Mouse (Mus musculus) lung, postnatal 0 days (tissue): ENCODE data around the gene Btrc. TPM values are rescaled to one million over a fixed set of nuclear protein-coding genes. Genes with fewer than 3 reads are reported as not detected.

Source experiments
- ATAC-seq: fragments of 200-750 bp; cut with Nextera tagmentation; 2 replicates; pipeline ENCODE4 v1.8.0; 2017; ENCODE audit warnings: moderate library complexity
- DNase-seq: peaks from one replicate; pipeline ENCODE4 v3.0.0-alpha.2; 2016; ENCODE audit warnings: low spot score
- H3K27ac ChIP-seq: fragments of 300-500 bp; sonication (generic); 2 replicates; pipeline ENCODE4 v1.5.1; 2014; ENCODE audit warnings: antibody characterized with exemption, mild to moderate bottlenecking, low read length, mixed read lengths
- H3K27me3 ChIP-seq: fragments of 300-500 bp; sonication (generic); replicated peaks from 2 replicates; pipeline ENCODE4 v1.6.1; 2014; ENCODE audit warnings: low read length, mixed read lengths; ENCODE audit not compliant: insufficient read depth
- H3K36me3 ChIP-seq: fragments of 300-500 bp; sonication (generic); 2 replicates; pipeline ENCODE4 v1.6.1; 2014; ENCODE audit warnings: low read length, mixed read lengths; ENCODE audit not compliant: insufficient read depth
- H3K4me1 ChIP-seq: fragments of 300-500 bp; sonication (generic); 2 replicates; pipeline ENCODE4 v1.6.1; 2014; ENCODE audit warnings: antibody characterized with exemption, low read depth, low read length, mixed read lengths; ENCODE audit not compliant: insufficient read depth
- H3K4me2 ChIP-seq: fragments of 300-500 bp; sonication (generic); replicated peaks from 2 replicates; pipeline ENCODE4 v1.6.1; 2014; ENCODE audit warnings: low read depth, mild to moderate bottlenecking, low read length, moderate library complexity, mixed read lengths
- H3K4me3 ChIP-seq: fragments of 300-500 bp; sonication (generic); 2 replicates; pipeline ENCODE4 v1.5.1; 2014; ENCODE audit warnings: low read depth, low read length
- H3K9ac ChIP-seq: fragments of 300-500 bp; sonication (generic); replicated peaks from 2 replicates; pipeline ENCODE4 v1.6.1; 2014; ENCODE audit warnings: low read depth, mild to moderate bottlenecking
- H3K9me3 ChIP-seq: fragments of 300-500 bp; sonication (generic); 2 replicates; pipeline ENCODE4 v1.6.1; 2016; ENCODE audit warnings: low read length, mixed read lengths
- CTCF ChIP-seq: IDR thresholded peaks from 2 replicates; pipeline ENCODE4 v1.5.1; 2016; ENCODE audit warnings: antibody characterized with exemption, mild to moderate bottlenecking
- EP300 ChIP-seq: IDR thresholded peaks from 2 replicates; pipeline ENCODE4 v1.6.1; 2016; ENCODE audit warnings: antibody characterized with exemption, mild to moderate bottlenecking, control low read depth
- WGBS: fragments of 180-500 bp; shearing (Covaris S2); extraction: QIAGEN DNeasy Blood & Tissue Kit; methylation state at CpG from one replicate; pipeline ENCODE4 v1.1.7; 2014; 5-methylcytosine and 5-hydroxymethylcytosine counted together
- polyA plus RNA-seq: library from polyadenylated mRNA; unstranded; fragments of >200 nt; fragmentation: Nextera tagmentation; extraction: Ambion mirVana; gene quantifications from 2 replicates; pipeline ENCODE4 v1.2.1, GENCODE M21; 2015

Btrc gene
- polyA plus RNA-seq, 1 experiment from 2014 or later, result 20.7 TPM

DNA sequence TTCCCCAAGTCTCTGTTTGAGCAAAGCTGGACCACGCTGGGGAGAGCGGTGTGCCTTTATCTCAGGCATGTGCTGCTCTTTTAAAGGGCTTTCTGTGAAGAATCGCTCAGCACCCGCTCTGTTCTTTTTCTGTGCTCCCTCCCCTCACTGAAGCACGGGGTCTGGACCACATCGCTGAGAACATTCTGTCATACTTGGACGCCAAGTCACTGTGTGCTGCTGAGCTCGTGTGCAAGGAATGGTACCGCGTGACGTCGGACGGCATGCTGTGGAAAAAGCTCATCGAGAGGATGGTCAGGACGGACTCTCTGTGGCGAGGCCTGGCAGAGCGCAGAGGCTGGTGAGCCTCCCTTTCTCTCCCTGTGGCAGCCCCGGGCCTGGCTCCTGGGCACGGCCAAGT, 144.0 kb downstream of the Btrc start:
- H3K27me3 ChIP-seq, result no peaks in the 10 kb centered on the region
- WGBS, result 77% methylated on average over 19 of the region's 19 CpGs
- H3K36me3 ChIP-seq, result no peaks in the 10 kb centered on the region
- H3K9ac ChIP-seq, result no peak overlapping the region
- no peak for TF ChIP-seq EP300
- no peak for TF ChIP-seq CTCF
- H3K27ac ChIP-seq, result no peak overlapping the region
- DNase-seq (no peak), ATAC-seq (no peak)
- no peak overlapping the region for H3K4me2 ChIP-seq
- no peak overlapping the region for H3K4me3 ChIP-seq
- H3K9me3 ChIP-seq, result no peaks in the 10 kb centered on the region
- H3K4me1 ChIP-seq, result no peaks in the 10 kb centered on the region

DNA sequence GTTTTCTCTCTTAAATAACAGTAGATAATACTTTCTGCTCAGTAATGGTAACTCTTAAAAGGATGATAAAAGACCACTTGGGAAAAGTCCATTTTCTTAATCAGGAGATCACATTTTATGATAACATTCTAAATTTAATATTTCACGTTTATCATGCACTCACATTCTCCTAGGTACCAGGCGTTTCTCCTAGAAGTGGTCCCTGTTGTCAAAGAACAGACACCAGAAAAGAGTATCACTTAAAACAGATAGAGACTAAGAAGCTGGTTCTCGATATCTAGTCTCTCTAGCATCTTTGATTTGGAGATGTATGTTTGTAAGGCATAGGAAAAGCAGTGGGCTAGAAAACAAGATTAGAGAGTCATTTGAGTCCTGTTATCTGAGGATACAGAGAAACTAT, 147.1 kb downstream of the Btrc start:
- ATAC-seq (no peak), DNase-seq (no peak)
- no peaks in the 10 kb centered on the region for H3K27me3 ChIP-seq
- 80% methylated on average over 3 of the region's 3 CpGs for WGBS
- TF ChIP-seq EP300, result no peak
- no peak for TF ChIP-seq CTCF
- H3K9me3 ChIP-seq, result no peaks in the 10 kb centered on the region
- H3K4me1 ChIP-seq, result no peaks in the 10 kb centered on the region
- H3K36me3 ChIP-seq, result no peaks in the 10 kb centered on the region; the same call in 1 of the 2 replicates
- no peak overlapping the region for H3K9ac ChIP-seq
- no peak overlapping the region for H3K4me2 ChIP-seq
- no peak overlapping the region for H3K4me3 ChIP-seq
- no peak overlapping the region for H3K27ac ChIP-seq

DNA sequence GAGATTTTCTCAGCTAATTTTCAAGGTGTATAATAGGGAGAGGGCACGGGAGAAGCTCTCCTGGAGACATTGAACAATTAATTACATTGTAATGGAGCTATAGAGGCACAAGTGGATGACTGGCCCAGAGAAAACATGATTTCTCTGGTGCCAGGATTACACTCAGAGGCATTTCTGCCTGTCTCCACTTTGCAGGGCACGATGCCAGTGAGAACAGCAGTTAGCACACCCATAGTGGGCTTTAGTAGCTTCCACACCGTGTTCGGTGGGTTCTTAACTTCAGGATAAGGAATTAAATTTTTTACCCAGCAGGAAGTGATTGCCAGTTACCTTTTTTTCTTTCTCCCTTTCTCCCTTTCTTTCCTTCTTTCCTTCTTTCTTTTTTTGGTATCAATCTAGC, 147.9 kb downstream of the Btrc start:
- H3K4me2 ChIP-seq, result no peak overlapping the region
- WGBS, result 82% methylated on average over 4 of the region's 4 CpGs
- no peak for DNase-seq

DNA sequence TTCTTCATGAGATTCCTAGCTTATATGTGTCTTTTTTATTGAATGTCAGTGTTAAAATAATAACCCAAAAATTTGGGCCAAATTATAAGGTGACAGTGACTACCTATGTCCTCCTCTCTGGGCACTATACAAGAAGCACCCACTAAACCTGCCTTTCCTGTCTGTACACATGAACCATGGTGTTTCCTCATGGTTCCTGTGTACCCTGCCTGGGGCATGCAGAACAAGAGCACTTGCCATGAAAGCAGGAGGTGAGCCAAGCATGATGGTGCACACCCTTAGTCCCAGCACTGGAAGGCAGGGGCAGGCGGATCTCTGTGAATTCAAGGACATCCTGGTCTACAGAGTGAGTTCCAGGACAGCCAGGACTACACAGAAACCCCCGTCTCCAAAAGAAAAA, 151.8 kb downstream of the Btrc start:
- Histone ChIP-seq H3K27ac (no peak overlapping the region), H3K36me3 (no peaks in the 10 kb centered on the region; the same call in 1 of the 2 replicates), H3K4me2 (no peak overlapping the region), H3K4me3 (no peak overlapping the region), H3K4me1 (no peaks in the 10 kb centered on the region), H3K9ac (no peak overlapping the region), H3K9me3 (no peaks in the 10 kb centered on the region), H3K27me3 (no peaks in the 10 kb centered on the region)
- 78% methylated on average over 2 of the region's 2 CpGs for WGBS
- no peak for ATAC-seq
- DNase-seq, result no peak
- TF ChIP-seq EP300, result no peak
- TF ChIP-seq CTCF, result no peak

More for the DNA sequence above, 147.9 kb downstream of the Btrc start:
- Histone ChIP-seq H3K9ac (no peak overlapping the region), H3K4me1 (no peaks in the 10 kb centered on the region), H3K27me3 (no peaks in the 10 kb centered on the region), H3K27ac (no peak overlapping the region), H3K36me3 (no peaks in the 10 kb centered on the region; the same call in 1 of the 2 replicates), H3K9me3 (no peaks in the 10 kb centered on the region), H3K4me3 (no peak overlapping the region)
- TF ChIP-seq CTCF (no peak), EP300 (no peak)
- ATAC-seq, result no peak

DNA sequence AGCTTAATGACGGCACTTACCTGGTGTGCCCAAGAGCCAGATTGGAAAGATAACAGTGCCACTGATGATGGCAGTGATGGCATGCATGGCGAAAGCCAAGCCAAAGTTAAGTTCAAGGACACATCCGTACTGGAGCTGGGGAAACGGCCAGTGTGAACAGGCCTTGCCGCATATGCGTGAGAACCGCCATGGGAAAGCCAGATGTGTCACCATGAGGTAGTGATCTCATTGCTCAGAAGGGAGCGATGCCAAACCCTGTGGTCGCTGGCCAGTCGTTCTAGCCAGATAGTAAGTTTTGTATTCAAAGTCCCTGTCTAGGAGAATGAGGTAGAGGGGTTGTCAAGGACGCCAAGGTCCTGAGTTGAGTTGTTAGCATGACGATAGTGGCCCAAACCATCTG, 152.7 kb downstream of the Btrc start:
- Histone ChIP-seq H3K36me3 (no peaks in the 10 kb centered on the region; the same call in 1 of the 2 replicates), H3K4me1 (no peaks in the 10 kb centered on the region), H3K27me3 (no peaks in the 10 kb centered on the region), H3K9ac (no peak overlapping the region), H3K4me3 (no peak overlapping the region), H3K4me2 (no peak overlapping the region), H3K27ac (no peak overlapping the region), H3K9me3 (no peaks in the 10 kb centered on the region)
- no peak for ATAC-seq
- TF ChIP-seq CTCF, result no peak
- no peak for TF ChIP-seq EP300
- no peak for DNase-seq
- WGBS, result 92% methylated on average over 12 of the region's 12 CpGs

DNA sequence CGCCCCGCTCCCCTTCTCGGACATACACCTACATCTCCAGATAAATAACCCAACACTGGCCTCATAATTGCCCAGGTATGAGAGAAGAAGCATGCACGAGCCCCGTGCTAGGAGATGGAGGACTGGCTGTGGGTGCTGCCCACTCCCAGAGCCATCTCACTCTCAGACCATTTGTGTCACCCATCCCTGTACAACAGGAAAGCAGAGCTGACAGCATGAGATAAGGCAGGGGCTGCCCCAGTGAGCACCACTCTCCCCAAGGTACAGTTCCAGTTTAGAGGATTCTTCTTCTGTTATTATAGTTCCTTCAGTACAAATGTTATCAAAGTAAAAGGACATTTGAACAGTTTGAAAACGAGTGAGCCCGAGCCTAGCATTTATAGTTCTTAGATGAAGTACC, 163.8 kb downstream of the Btrc start:
- TF ChIP-seq EP300 (no peak), CTCF (no peak)
- H3K36me3 ChIP-seq, result peaks cover 14% of the 10 kb centered on the region
- ATAC-seq (no peak), DNase-seq (no peak)
- H3K4me2 ChIP-seq, result no peak overlapping the region
- H3K4me1 ChIP-seq, result no peaks in the 10 kb centered on the region
- no peaks in the 10 kb centered on the region for H3K27me3 ChIP-seq
- H3K9ac ChIP-seq, result no peak overlapping the region
- WGBS, result 82% methylated on average over 7 of the region's 7 CpGs
- no peak overlapping the region for H3K4me3 ChIP-seq
- no peak overlapping the region for H3K27ac ChIP-seq
- no peaks in the 10 kb centered on the region for H3K9me3 ChIP-seq

DNA sequence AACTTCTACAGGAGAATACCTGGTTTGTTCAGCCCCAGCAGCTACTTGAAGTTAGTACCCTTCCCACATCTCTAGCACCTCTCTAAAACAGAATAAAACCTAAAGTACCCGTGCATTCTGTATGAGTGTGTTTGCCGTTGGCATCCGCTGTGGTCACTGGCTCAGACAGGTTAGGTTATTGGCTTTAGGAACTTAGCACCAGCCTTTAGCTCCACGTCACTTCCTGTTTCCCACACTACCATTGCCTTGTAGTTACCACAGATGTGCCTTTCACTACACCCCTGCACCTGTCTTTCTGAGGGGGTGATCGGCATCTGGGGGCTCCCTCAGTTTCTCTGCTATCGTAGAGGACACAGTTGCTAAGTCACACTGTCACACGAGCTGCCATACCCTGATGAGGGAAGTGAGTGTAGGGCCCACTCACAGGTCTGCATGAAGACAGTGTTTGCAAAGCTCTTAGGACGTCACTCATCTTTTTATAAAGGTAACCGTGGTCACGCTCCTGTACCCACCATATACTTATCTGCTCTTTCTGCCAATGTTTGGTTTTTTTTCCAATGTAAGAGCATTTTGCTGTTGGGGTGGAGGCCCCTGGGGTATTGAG, 164.5 kb downstream of the Btrc start:
- TF ChIP-seq CTCF, result no peak
- TF ChIP-seq EP300, result no peak
- H3K36me3 ChIP-seq, result peaks cover 12% of the 10 kb centered on the region

More for the DNA sequence above, 164.5 kb downstream of the Btrc start:
- H3K9ac ChIP-seq, result no peak overlapping the region
- no peak overlapping the region for H3K4me2 ChIP-seq
- no peaks in the 10 kb centered on the region for H3K4me1 ChIP-seq
- no peaks in the 10 kb centered on the region for H3K9me3 ChIP-seq
- DNase-seq (no peak), ATAC-seq (no peak)
- WGBS, result 63% methylated on average over 10 of the region's 10 CpGs
- no peak overlapping the region for H3K27ac ChIP-seq
- no peaks in the 10 kb centered on the region for H3K27me3 ChIP-seq
- no peak overlapping the region for H3K4me3 ChIP-seq
